Mouse (Mus musculus) adrenal gland, postnatal 36 days (tissue): Measurements from ENCODE around the gene Pgpep1. TPM values are rescaled to one million over a fixed set of nuclear protein-coding genes. Genes with fewer than 3 reads are reported as not detected.
A peak's percentile ranks its signal among the peaks of the same experiment; 100 is the strongest.

ENCODE experiments used
- DNase-seq, 2 experiments: peaks; one replicate each; pipeline ENCODE4 v3.0.0; 2021; ENCODE audit warnings: mixed read lengths in 1 of 2
- long read RNA-seq, 2 experiments: library from polyadenylated mRNA; stranded (forward); transcript quantifications; one replicate each; pipeline ENCODE4 v2.0.0; 2021; ENCODE audit warnings: borderline sequencing depth in 2 of 2
- total RNA-seq, 2 experiments: library from RNA; stranded (reverse); gene quantifications; 2 replicates each; pipeline ENCODE4 v1.2.3; 2021

Gene Pgpep1
- total RNA-seq = 100 to 1,000 TPM; 138 to 139 TPM
- long read RNA-seq, experiment 1, full-length matches to known transcripts = 76 of 126 reads
- long read RNA-seq, experiment 1, partial matches to known transcripts = 3 of 126 reads
- long read RNA-seq, experiment 1, other reads (novel, unspliced or antisense) = 47 of 126 reads
- long read RNA-seq, experiment 2, full-length matches to known transcripts = 18 of 26 reads
- long read RNA-seq, experiment 2, partial matches to known transcripts = 1 of 26 reads
- long read RNA-seq, experiment 2, other reads (novel, unspliced or antisense) = 7 of 26 reads

DNA sequence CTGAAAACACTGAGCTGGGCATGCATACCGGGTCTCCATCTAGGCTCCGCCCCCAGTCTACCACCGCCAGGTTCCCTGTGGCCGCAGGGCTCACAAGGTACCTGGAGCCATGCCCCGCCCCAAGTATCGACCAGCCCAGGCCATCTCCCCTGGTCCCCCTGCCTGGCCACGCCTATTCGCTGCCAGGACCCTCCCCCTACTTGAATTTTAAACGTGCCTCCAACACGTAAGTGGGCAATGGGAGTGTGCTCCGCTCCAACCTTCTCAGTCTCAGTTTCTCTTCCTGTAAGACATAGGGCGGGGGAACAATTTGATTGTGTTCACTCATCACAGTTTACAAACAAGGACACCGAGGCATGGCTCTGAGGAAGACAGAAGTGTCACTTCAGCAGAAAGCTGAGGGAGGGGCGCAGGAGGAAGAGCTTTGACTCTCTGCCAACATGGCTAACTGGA lies at the start of gene Pgpep1:
TSS of gene Pgpep1 (minus strand) at position 116 of the 453 bp plus-strand sequence.
- peak in 1 of 2 experiments; percentile 51 for DNase-seq

DNA sequence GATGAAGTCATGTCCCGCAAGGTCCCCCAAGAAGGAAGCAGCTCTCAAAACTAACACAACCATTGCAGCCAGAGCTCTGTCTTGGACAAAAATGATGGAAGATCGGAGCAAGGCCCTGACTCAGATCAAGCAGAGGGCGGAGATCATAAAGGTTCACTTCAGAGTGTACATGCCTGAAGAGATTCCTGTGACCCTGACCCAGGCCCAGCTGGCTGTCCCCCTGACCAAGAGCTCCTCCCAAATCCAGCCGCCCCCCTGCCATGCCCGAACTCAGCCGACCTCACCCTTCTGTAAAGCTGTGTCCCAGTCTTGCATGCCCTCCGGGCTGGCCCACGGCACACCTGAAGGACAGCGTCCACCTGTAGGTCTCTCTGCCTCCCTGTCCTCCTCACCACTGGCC lies 49.6 kb upstream of the Pgpep1 start:
- no peak for DNase-seq

DNA sequence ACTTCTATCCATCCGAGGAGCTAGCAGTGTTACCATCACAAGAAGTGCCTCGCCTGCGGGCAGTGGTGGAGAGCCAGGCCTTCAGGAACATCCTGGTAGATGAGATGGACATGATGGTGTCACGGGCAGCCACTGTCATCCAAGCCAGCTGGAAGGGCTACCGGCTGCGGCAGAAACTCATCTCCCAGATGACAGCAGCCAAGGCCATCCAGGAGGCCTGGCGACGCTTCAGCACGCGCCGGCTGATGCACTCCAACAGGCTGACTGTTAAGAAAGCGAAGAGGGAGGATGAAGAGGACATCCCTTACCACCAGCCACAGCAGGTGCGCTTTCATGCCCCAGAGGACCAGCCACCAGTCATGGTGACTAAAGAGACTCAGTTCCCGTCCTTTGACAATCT lies 48.1 kb upstream of the Pgpep1 start:
- peak; percentile 75 to 83 for DNase-seq

DNA sequence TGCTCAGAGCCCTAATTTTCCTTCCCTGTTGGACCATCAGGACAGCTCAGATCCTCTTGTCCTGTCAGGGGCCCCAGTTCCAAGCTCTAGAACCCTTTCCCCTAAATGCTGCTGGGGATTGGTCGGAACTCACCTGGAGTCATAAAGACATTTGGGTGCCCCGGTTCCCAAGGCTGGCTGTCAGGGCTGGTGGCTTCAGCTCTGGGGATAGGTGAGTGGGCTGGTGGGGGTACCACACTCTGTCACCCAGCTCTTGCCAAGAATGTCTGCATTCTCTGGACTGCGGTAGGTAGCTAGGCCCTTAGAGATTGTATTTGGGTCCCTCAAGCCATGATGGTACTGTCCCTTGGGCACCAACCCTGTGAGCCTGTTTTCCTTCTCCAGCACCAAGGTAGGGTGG lies 43.1 kb upstream of the Pgpep1 start, which contains the start of gene Iqcn:
TSS of gene Iqcn (plus strand) at position 171 of the 400 bp plus-strand sequence.
- DNase-seq = no peak

DNA sequence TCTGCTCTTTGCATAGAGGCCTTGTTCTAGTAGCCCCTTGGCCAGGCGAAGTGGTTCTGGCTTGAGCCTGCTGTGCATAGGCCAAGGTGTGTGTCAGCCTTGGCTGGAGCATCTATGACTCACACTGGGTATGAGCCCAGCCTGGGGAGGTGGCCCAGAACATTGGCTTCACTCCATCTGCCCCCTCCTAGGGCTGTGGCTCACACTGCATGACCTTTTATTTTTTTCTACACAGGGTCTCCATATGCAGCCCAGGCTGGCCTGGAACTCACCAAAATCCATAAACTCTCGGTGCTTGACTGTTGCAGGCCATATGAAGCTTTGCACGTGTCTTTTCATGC lies 42.6 kb upstream of the Pgpep1 start:
- peak; percentile 84 to 87 for DNase-seq

DNA sequence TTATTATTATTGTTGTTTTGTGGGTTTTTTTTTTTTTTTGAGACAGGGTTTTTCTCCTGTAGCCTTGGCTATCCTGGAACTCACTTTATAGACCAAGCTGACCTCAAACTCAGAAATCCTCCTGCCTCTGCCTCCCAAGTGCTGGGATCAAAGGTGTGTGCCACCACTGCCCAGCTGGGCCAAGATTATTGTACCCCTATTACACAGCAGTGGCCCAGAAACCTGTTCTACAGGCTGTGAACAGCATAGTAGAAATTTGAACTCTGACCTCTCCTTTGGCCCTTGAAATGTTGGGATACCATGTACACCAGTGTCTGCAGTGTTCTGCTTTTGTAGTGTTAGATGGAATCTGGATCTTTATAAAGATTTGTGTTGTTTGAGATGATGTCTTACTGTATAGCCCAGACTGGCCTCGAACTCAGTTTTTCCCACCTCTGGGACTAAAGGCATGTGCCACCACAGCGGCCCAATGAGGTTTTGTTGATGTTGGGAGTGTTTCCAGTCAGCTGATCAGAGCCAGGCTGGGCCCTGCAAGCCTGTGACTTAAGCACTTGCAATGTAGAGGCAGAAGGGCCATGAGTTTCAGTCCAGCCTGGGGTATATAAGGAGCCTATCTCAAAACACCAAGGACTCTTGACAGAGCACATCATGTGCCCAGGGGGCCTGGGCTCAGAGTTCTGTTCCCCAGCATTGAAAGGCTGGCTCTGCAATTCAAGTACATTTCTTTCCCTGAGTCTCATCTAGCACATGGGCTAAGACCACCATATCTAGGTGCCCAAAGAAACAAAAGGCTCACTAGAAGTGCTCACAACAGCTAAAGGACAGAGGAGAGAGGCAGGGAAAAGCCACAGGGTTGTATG lies 42.0 kb upstream of the Pgpep1 start:
- DNase-seq = no peak

DNA sequence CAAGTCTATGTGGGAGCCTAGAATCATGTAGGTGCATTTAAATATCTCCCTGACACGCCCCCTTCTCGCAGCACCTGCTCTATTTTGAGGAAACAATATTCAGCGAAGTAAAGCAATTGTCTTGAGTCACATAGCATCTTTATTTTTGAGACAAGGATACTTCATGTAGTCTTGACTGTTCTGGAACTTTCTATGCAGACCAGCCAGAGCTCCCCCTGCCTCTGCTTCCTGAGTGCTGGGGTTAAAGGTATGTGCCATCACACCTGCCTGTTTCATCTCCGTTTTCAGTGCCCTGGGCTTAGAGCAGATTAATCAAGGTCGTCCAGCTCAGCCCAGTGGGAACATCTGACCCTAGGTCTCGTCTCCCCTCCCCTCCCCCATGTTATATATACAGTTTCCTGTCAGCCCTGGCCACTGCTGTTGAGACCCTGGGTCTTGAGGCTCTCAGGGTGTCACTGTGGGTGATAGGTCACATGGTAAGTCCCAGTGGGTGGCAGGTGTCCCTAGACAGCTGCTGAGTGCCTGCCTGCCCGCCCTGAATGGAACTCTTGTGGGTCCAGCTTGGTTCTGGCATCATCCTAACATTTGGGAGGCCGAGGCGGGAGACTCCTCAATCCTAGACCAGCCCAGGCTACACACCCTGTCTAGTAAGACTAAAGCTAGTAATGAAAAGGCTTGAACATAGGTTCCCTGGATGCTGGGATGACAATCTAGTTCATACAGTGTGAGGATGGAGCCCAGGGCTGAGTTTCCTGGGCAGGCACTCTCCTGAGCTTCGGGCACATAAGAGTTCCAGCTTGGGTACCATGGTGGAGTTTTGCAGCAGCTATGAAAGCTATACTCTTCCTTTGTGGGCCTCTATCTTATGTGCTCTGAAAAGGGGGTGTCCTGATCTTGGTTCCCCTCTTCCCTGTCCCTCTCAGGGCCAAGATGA lies 41.1 kb upstream of the Pgpep1 start:
- DNase-seq = no peak

DNA sequence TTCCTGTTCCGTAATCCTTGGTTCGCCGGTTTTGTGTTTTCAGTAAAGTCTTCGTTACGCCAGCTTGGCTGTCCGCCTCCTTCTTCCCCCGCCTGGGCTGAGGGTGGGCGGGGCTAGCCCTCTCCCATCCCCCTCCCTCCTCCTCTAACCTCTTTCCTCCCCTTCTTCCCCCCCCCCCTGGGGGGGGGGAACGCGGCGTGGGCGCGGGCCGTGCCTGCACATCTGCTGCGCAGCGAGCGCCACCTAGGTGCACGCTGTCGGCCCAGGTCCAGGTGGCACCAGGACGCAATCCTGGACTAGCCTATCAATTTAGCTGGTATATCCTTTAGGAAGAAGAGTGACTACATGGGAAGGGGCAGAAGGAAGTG lies 40.4 kb upstream of the Pgpep1 start:
- DNase-seq = peak; percentile 91 to 96

DNA sequence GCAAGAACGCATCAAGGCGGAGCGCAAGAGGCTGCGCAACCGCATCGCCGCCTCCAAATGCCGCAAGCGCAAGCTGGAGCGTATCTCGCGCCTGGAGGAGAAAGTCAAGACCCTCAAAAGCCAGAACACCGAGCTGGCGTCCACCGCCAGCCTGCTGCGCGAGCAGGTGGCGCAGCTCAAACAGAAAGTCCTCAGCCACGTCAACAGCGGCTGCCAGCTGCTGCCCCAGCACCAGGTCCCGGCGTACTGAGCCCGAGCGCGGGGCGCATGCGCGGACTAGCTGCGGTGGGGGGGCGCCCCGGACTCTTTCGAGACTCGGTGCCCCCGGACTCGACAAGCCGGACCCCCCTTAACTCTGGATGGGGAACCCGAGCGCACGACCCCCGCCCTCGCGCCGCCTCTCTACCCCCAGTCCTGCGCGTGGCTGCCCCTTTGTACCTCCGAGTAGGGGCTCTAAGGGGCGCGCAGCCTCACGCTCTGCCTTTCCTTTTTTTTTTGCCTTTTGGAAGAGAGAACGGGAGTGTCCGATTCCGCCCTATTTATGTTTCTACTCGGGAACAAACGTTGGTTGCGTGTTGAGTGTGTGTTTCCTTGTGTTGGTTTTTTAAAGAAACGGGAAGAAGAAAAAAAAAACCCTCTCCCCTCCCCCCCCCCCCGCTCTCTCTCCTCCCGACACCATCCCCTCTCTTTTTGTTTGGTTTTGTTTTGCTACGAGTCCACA lies 39.8 kb upstream of the Pgpep1 start:
- DNase-seq = peak; percentile 85 to 89

DNA sequence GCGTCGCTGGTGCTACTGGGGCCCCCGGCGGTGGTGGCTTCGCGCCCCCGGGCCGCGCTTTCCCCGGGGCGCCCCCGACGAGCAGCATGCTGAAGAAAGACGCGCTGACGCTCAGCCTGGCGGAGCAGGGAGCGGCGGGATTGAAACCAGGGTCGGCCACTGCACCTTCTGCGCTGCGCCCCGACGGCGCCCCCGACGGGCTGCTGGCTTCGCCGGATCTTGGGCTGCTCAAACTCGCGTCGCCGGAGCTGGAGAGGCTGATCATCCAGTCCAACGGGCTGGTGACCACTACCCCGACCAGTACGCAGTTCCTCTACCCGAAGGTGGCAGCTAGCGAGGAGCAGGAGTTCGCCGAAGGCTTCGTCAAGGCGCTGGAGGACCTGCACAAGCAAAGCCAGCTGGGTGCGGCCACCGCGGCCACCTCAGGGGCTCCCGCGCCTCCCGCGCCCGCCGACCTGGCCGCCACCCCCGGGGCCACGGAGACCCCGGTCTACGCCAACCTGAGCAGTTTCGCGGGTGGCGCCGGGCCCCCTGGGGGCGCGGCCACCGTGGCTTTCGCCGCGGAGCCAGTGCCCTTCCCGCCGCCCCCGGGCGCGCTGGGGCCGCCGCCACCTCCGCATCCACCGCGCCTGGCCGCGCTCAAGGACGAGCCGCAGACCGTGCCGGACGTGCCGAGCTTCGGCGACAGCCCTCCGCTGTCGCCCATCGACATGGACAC lies 39.1 kb upstream of the Pgpep1 start:
- DNase-seq = peak in 1 of 2 experiments; percentile 66

DNA sequence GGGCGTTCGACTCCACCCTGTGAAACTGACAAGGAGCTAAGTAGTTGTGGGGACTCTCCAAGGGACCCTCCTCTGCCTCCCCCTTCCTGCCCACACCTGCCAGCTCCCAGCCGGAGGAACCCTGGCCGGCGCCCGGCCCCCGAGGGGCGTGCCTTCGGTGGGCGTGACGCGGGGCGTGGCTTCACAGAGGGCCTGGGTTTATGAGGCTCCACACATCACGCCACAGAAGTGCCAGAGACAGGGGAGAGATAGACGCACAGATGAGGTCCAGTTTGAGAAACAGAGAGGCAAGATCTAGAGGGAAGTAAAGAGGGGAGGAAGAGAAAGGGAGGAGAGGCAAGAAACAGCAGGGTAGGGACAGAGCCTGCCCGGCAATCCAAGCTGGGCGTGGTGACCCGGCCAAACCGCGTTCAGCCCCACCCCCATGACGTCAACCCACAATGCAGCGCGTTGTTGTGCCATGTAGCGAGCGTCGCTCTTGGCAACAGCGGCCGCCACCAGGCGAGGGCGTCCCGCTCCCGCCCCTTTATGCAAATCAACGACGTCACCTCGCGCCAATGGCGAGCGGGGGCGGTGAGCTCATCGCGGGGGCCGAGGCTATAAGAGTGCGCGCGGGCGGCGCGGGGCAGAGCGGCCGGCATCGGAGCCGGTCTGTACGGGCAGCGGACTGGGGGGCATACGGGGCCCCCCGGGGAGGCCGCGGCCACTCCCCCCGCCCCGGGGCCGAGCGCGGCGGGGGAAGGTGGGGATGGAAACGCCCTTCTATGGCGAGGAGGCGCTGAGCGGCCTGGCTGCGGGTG lies 38.3 kb upstream of the Pgpep1 start, which contains the start of gene Jund:
TSS of gene Jund (plus strand) at position 640 of the 800 bp plus-strand sequence.
- peak; percentile 99 to 100 for DNase-seq

DNA sequence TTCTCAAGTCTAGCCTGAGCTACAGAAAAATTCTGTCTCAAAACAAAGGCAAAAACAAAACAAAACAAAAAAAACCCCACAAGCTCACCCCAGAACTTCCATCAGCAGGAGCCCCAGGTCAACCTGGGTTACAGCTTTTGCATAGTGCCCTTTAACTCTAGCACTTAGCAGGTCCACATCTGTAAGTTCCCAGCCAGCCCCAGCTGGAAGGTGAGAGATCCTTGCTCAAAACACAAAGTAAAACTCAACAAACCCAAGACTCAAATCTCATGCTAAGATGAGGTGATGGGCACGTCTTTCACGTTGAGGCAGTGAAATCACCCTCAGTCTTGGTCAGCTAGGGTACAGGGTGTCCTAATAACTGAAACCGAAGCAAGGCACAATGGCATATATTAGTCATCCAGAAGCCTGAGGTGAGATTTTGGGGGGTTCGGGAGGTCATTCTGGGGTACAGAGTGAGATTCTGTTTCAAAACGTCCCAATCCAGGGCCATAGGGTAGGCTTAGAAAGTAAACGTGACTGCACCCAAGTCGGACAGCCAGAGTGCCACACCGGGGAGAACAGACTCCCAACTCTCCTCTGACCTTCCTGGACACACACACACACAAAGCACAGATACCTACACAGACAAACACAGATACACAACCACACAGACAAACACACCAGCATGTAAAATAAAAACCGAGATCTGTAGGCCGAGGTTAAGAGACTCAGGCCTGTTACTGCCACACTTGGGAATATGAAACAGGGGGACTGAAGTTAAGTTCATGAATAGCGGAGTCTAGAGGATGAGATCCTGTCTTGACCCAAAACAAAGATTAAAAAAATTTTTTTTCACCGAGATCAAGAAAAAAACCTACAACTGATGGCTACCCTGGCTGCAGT lies 37.4 kb upstream of the Pgpep1 start:
- no peak for DNase-seq

DNA sequence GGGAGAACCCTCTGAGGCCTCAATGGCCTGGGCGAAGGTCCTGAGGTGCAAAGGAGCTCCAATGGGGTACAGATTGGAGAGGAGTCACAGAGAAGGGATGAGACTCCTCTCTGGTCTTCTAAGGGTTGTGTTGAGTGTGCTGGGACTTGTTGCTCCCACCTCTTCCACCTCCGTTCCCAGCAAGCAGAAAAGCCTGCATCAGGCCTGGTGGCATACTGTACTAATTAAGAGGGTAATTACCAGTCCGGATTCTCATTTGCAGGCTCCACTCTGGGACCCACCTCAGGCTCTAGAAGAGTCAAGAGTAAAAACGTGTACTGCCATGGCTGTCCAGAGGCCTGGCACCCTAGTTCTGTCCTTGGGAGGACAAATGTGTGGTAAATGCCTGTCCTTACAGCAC lies 36.8 kb upstream of the Pgpep1 start:
- no peak for DNase-seq

DNA sequence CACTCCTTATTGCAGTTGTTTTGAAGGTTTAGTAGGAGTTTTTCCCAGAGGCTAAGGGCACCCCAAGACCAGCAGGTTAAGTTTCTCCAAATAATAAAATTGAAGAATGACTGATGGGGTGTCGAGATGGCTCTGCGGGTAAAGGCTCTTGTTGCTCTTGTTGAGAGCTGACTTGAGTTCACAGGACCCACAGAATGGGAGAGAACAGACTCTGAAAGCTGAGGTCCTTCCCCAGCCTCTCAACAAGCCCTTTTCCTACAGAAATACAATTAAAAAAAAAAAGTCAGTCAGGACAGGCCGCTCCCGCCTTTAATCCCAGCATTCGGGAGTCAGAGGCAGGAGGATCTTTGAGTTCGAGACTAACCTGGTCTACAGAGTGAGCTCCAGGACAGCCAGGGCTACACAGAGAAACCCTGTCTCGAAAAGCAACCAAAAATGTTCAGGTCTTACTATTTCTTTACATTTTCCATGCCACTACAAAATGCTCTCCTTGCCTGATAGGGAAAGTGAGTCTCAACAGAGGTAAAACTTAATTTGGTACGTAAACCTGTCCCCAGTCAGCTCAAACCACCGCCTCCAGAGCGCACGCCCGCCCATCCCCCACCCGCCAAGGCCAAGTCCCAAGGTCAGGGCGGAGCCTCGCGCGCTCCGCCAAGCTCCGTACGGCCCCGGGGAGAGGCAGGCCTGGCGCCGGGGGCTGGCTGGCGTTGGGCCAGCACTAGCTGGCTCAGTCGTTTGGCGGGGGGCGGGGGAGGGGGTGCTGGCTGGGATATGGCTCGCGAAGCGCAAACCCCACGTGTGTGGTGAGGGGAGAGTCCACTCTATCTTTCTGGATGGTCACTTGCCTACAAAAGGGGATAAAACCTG lies 36.1 kb upstream of the Pgpep1 start:
- peak; percentile 84 to 91 for DNase-seq

DNA sequence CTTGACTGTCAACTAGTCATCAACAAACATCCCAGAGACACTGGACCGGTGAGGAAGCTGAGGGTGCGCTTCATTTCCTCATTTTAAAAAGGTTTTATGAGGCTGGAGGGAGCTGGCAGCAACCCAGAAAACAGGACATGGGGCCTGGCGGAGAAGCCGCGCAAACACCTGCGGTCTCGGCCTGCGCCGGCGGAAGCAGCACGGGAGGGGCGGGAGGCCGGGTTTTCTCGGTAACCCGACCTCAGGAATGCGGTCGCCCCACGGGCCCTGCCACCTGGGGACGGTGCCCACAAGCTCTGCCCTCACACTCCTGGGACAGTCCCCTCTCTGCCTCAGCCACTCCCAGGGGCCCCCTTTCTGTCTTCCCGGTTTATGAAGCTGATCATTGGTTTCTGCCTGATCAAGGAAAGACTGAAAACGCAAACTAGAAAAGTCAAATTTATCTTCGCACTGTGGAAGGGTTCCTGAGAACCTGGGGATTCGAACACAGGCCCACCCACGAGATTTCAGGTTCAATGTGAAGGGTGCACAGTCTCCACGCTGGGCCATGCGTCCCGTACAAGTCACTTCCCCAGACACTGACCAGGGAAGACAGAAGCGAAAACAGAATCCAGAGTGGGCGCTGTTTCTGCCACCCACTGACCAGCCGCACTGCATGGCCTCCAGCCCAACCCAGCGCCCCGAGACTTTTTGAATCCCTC lies 35.3 kb upstream of the Pgpep1 start:
- DNase-seq = peak in 1 of 2 experiments; percentile 51

DNA sequence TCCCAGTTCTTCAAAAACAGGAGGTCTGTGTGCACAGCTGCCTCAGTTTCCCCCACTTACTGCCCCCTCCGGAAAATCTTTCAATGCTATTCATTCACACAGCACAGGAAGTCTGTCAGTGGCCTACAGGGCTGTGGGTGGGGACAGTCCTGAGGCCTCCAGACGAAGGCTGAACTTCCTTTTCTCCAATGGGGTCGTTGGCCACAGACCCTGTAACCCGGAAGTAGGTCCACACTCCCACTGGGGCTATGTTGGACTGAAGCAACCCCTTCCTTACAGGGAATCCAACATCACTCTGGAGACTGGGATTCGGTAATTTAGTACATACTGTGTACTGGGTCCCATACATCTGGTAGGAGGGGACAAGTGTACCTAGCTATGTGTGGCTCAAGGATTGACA lies 33.4 kb upstream of the Pgpep1 start:
- DNase-seq = no peak

DNA sequence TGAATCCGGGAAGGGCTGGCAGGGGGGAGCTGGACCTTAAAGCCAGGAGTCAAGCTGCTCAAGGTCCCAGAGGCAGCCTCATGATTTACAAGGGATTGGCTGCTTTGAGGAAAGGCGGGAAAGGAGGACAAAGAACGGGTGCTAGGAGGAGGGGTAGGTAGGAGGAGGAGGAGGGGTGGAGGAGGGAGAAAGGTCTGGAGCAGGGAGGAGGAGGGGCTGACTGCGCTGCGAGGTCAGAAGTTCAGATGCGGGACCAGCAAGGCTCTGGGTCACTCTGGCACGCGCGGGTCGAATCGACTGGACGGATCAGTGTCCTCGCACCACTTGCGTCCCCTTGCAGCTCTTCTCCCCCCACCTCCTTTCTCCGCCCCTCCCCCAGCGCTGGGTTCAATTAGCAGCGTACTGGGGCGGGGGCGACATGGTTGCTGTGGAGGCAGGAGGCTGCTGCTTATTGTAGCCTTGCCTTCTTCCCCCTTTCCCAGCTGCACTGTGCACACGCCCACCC lies 31.6 kb upstream of the Pgpep1 start:
- peak in 1 of 2 experiments; percentile 50 for DNase-seq
